Mouse (Mus musculus) C2C12 (cell line): ENCODE results near the gene 2900026A02Rik. TPM values are rescaled to one million over a fixed set of nuclear protein-coding genes. Genes with fewer than 3 reads are reported as not detected.

ENCODE experiments used
- H3K27me3 ChIP-seq: one replicate; pipeline ENCODE4 v1.6.1; 2011; ENCODE audit not compliant: control insufficient read depth, insufficient read depth, insufficient read length
- H3K36me3 ChIP-seq: one replicate; pipeline ENCODE4 v1.6.1; 2011; ENCODE audit not compliant: control insufficient read depth, insufficient read depth
- H3K4me3 ChIP-seq: one replicate; pipeline ENCODE4 v1.5.1; 2011; ENCODE audit warnings: mild to moderate bottlenecking, control low read depth; ENCODE audit not compliant: poor library complexity, insufficient read depth, severe bottlenecking
- H3K79me2 ChIP-seq: one replicate; pipeline ENCODE4 v1.6.1; 2011; ENCODE audit not compliant: control insufficient read depth, insufficient read depth
- H3K79me3 ChIP-seq: one replicate; pipeline ENCODE4 v1.6.1; 2011; ENCODE audit warnings: low read depth, control low read depth
- H3ac ChIP-seq: one replicate; pipeline ENCODE3; 2011; ENCODE audit warnings: low read depth; ENCODE audit not compliant: control insufficient read depth, insufficient read length
- CEBPB ChIP-seq: IDR thresholded peaks from one replicate; pipeline ENCODE4 v1.6.1; 2011; ENCODE audit warnings: low read depth, mild to moderate bottlenecking, control low read depth, moderate library complexity
- CTCF ChIP-seq: IDR thresholded peaks from one replicate; pipeline ENCODE4 v1.5.1; 2011; ENCODE audit not compliant: control insufficient read depth, insufficient read depth, insufficient read length
- FOSL1 ChIP-seq: IDR thresholded peaks from one replicate; pipeline ENCODE4 v1.8.0; 2011; ENCODE audit warnings: mild to moderate bottlenecking, low read length; ENCODE audit not compliant: poor library complexity, insufficient read depth, severe bottlenecking
- MAX ChIP-seq: IDR thresholded peaks from one replicate; pipeline ENCODE4 v1.6.1; 2011; ENCODE audit warnings: mild to moderate bottlenecking, control low read depth
- MYOD1 ChIP-seq: IDR thresholded peaks from one replicate; pipeline ENCODE4 v1.6.1; 2011; ENCODE audit warnings: low read depth; ENCODE audit not compliant: control insufficient read depth, insufficient read length
- MYOG ChIP-seq: IDR thresholded peaks from one replicate; pipeline ENCODE4 v1.6.1; 2011; ENCODE audit not compliant: control insufficient read depth, insufficient read length; ENCODE audit errors: extremely low read depth
- USF1 ChIP-seq: IDR thresholded peaks from one replicate; pipeline ENCODE4 v1.6.1; 2011; ENCODE audit warnings: low read depth, mild to moderate bottlenecking, control low read depth, moderate library complexity
- polyA plus RNA-seq: library from polyadenylated mRNA; unstranded; fragments of >200 nt; fragmentation: generic; extraction: Trizol; gene quantifications from one replicate; pipeline ENCODE4 v1.2.1, GENCODE M21; 2012; ENCODE audit warnings: missing spikeins

The 2900026A02Rik gene
- polyA plus RNA-seq, 1 experiment: 8.4 TPM

DNA sequence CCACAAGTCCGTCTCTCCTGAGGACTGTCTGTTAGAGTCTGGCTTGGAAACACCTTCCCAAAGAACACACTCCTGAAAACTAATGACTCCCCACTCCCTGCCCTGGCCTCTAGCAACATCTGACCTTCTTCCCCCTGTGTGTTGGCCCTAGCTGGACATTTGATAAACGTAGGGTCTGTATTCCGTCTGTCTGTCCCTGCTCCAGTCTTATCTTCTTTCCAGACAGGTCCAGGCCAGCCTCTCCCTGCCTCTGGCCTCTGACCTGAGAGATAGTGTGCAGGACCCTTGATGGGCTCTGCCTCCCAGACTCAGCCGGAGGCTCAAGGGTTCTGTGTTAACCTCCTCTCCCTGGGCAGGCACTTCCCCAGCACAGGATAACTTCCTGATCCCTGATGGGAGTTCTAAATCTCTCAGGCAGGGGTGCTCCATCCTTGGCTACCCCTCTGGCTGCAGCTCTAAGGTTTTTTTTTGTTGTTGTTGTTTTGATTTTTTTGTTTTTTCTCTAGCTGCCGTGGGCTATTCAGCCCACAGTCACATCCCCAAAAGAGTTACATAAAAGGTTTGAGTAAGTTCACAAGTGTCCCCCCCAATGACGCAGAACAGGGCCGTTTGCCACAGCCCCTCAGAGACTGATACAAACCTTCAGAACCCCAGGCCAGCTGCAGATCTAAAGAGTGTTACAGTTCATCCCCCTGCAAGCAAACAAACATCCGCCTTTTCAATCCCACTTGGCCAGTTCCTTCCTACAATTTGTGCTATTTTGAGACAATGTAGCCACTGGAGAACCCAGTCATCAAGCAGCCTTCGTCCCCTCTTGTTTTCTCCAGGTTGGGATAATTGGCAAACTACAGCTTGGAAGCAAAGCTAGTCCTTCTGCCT lies 23.9 kb downstream of the 2900026A02Rik start:
- H3K79me2 ChIP-seq: peaks cover 6% of the 10 kb centered on the region

DNA sequence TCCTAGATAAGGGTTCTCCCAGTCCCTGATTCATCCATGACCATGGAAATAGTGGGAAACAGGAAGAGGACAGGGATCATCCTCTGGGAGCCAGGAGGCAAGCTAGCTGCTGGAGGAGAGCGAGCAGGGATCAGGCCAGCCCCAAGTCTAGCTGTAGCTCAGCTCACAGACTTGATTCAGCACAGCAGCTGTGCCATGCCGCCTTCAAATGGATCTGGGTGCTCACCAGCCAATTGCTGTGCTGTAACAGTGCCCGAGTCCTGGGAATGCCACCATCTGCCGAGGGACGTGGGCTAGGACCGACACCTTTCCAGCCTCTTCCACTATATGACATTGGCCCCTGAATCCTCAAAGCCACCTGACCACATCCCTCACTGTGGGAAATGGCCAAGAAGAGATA lies 25.1 kb downstream of the 2900026A02Rik start:
- Histone ChIP-seq H3ac (no peak overlapping the region), H3K79me2 (peaks cover 6% of the 10 kb centered on the region), H3K27me3 (no peaks in the 10 kb centered on the region), H3K36me3 (peaks cover under 1% of the 10 kb centered on the region), H3K4me3 (no peak overlapping the region), H3K79me3 (no peaks in the 10 kb centered on the region)
- TF ChIP-seq CEBPB (no peak), CTCF (no peak), USF1 (no peak), FOSL1 (no peak), MYOD1 (no peak), MYOG (no peak), MAX (no peak)

More for the DNA sequence above, 23.9 kb downstream of the 2900026A02Rik start:
- Histone ChIP-seq H3K4me3 (no peak overlapping the region), H3K79me3 (no peaks in the 10 kb centered on the region), H3ac (no peak overlapping the region), H3K36me3 (no peaks in the 10 kb centered on the region), H3K27me3 (no peaks in the 10 kb centered on the region)
- no peak for TF ChIP-seq USF1
- TF ChIP-seq FOSL1: no peak
- TF ChIP-seq MYOD1: no peak
- no peak for TF ChIP-seq MAX
- TF ChIP-seq MYOG: no peak
- no peak for TF ChIP-seq CTCF

DNA sequence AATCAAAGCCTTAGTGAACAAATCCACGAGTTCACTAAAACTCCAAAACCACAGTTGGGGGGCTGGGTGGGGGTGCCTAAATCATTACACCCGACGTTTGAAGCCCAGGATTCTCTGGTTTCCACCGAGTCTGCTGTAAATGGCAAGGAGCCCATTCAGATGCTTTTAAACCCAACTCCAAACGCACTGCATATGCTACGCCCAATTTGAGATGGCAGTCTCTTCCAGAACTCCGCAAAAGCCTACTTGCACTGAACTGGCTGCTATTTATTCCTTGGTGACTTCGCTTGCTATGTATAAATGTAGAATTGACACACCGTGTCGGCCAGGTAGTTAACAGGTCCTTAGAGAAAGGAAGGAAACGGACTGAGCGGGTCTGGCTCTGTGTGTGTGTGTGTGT lies 25.6 kb downstream of the 2900026A02Rik start:
- Histone ChIP-seq H3K27me3 (no peaks in the 10 kb centered on the region), H3K79me3 (no peaks in the 10 kb centered on the region), H3K4me3 (no peak overlapping the region), H3K79me2 (peaks cover 6% of the 10 kb centered on the region), H3K36me3 (peaks cover 4% of the 10 kb centered on the region), H3ac (no peak overlapping the region)
- TF ChIP-seq USF1 (no peak), MYOD1 (no peak), CTCF (no peak), FOSL1 (no peak), MYOG (no peak), CEBPB (no peak), MAX (no peak)

DNA sequence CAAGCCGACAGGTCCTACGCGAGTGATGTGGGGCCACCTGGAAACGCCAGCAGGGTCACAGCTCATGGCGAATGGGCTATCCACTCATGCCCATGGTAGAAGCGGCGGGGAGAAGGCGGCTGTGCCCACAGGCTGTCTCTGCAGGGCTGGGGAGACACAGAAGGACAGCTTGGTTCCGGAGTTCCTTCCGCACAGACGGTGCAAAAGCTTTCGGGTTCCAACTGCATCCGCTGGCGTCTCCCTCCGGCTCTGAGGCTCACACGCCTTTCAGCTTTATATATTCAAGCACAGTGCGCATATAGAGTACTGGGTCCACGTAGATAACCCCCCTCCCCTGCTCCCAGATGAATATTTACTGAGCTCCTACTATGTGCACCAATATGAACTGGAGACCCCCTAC lies 27.3 kb downstream of the 2900026A02Rik start:
- peaks cover 4% of the 10 kb centered on the region for H3K36me3 ChIP-seq
- H3K4me3 ChIP-seq: no peak overlapping the region
- H3K79me2 ChIP-seq: no peaks in the 10 kb centered on the region
- no peak overlapping the region for H3ac ChIP-seq
- no peaks in the 10 kb centered on the region for H3K79me3 ChIP-seq
- TF ChIP-seq CTCF (no peak), MYOD1 (no peak), FOSL1 (no peak), CEBPB (no peak), MYOG (no peak), USF1 (no peak), MAX (no peak)
- H3K27me3 ChIP-seq: no peaks in the 10 kb centered on the region

DNA sequence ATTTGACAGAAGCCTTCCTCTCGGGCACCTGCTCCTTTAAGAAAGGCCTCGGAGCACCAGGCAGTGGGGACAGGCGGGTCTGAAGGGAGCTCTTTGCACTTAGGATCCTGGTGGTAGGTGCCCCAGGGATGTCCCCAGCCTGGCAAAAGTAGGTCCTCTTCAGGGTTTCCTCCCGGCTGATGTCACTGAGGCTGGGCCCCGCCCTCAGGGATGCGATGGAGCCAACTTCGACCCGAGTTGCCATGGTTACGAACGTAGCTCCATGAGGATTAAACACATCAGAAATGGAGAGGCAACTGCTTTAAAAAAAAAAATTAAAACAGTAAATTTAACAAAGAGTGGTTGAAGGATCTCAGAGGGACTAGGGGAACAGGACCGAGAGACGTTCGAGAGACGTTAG lies 29.1 kb downstream of the 2900026A02Rik start:
- Histone ChIP-seq H3K36me3 (peaks cover 4% of the 10 kb centered on the region), H3K27me3 (no peaks in the 10 kb centered on the region), H3K79me2 (no peaks in the 10 kb centered on the region), H3ac (no peak overlapping the region), H3K79me3 (no peaks in the 10 kb centered on the region), H3K4me3 (no peak overlapping the region)
- no peak for TF ChIP-seq CTCF
- TF ChIP-seq MYOG: no peak
- no peak for TF ChIP-seq CEBPB
- TF ChIP-seq FOSL1: no peak
- no peak for TF ChIP-seq USF1
- no peak for TF ChIP-seq MYOD1
- no peak for TF ChIP-seq MAX
